Mouse (Mus musculus) embryo, embryonic 9.5 days (tissue): ENCODE measurements at regions not wholly inside any gene's neighbourhood (a gene's known extent, or its start where the extent isn't known, plus 50 kb on each side); places are given as distances from the start of the nearest gene placed in this dataset.
A peak's percentile ranks its signal among the peaks of the same experiment; 100 is the strongest.
"Not testable (repeated sequence)": the region's sequence is repeated elsewhere in the genome, so short reads cannot be mapped to it uniquely, and the experiment has no call there.

ENCODE experiments used
- DNase-seq: peaks from one replicate; pipeline ENCODE4 v3.0.0-alpha.2; 2017; ENCODE audit errors: extremely low spot score

DNA sequence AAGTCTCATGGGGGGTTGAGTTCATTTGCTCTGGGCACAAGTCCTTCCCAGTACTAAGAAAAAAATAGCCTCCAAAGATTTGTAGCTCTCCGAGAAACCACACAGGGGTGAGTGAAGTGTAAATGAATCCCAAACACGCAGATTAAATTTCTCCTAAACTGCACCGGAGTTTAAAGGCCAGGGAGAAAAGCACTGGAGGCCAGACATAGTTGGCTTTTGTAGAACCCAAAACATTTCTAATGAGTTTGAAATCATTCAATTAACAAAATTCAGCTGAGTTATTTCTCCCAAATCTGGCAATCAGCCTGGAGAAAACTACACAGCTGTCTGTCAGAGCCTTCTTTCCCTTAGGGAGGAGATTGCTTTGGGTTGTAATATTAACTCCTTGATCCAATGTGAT lies 166.2 kb upstream of the Cdkn3 start:
- no peak for DNase-seq

DNA sequence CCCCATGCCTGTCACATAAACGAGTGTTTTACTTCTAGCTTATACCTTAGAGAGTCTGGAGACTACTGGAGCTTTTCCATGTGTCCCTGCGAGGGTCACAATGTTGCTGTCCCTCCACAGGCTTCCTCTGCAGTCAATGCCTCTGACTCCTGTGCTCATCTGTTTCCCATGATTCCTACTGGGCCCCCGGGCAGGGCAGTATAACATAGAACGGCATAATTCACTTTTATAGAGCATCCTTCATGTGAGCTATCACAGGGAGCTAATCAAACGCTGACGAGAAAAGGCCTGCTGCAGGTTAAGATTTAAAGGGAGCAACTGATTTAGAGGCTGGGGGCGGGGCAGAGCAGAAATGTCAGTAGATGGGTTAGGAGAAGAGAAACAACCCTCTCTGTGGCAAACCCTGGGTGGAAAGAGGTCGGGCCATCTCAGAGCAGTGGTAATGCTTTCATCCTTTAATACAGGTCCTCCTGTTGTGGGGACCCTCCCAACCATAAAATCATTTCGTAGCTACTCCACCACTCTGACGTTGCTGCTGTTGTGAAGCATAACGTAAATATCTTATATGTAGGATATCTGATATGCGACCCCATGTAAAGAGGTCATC lies 168.5 kb upstream of the Cdkn3 start:
- no peak for DNase-seq

DNA sequence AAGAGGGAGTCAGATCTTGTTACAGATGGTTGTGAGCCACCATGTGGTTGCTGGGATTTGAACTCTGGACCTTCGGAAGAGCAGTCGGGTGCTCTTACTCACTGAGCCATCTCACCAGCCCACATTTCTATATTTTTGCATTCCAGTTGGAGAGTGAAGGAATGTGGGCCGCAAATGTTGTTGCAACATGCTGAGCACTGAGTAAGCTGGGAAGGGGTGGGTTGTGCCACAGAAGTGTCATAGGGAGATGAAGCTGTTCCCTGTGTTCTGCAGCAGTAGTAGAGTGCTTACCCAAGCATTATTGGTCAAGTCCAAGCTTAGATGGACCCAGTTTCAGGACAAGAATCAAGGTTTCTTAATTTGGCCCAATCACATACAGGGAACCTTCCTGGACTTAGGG lies 169.1 kb upstream of the Cdkn3 start:
- no peak for DNase-seq

DNA sequence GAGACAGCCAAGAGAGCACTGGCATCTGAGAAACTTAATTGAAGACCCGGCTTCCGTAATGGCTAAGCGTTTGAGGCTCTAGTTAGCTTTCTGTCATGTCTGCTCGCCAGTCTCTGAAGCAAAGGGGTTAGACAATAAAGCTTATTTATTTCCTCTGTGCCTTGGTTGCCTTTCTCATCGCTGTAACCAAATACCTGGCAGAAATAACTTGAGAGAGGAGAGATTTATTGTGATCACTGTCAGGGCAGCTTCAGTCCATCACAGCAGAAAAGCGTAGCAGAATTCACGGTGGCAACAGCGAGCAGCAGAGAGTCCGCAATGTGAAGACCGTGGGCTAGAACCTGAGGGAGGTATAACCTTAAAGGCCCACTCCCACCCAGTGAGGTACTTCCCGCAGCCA lies 174.2 kb upstream of the Cdkn3 start:
- no peak for DNase-seq

DNA sequence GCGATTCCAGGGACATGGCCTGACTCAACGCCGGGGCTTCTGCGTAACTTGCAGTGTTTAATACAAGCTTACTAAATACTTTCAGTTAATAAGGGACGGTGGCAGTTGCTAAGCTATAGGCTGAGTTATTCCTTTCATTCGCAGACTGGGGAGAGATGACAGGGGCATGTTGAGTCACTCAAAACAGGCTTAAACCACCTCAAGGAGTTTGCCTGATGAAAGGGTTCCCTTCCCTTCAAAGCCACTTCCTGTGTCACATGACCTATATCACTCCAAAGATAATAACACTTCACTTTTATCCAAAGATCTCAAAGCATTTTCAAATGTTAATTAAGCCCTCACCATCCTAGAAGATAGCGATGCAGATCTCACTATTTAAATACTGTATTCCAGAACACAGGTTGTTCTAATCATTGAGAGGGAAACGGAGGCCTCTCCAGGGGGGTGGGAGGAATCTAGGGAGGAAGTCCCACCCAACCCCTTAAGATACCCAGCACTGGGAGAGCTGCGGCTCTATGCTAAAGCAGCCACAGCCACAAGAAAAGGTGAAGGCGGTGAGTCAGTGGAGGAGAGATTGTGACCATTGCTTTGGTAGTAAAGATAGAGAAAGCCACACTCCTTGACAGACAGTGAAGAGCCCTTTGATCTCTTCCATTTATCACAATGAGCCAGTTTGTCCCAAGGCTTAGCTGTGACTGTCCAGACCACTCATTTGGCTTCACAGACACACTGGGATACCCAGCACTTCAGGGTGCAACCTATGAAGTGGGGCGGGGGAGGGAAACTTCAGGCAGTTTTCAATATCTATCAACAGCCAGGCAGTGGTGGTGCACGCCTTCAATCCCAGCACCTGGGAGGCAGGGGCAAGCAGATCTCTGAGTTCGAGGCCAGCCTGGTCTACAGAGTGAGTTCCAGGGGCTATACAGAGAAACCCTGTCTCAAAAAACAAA lies 182.0 kb upstream of the Cdkn3 start:
- no peak for DNase-seq

DNA sequence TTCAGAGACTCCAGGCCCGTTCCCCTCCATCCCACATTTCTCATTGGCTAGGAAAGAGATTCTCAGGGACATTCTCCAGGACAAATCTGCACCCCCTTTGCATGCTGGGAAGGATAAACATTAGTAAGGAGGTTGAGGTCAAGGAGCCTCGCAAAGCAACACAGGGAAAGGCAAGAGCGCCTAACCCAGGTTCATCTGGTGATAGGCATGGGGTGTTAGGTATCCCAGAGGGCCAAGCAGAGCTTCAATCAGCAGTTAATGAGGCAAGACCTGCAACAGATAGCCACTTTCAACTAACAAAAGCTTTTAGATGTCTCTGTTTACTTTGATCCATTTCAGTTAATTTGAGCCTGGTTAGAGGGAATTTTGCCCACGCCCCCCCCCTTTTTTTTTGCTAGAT lies 184.5 kb upstream of the Cdkn3 start:
- peak; percentile 41 for DNase-seq

DNA sequence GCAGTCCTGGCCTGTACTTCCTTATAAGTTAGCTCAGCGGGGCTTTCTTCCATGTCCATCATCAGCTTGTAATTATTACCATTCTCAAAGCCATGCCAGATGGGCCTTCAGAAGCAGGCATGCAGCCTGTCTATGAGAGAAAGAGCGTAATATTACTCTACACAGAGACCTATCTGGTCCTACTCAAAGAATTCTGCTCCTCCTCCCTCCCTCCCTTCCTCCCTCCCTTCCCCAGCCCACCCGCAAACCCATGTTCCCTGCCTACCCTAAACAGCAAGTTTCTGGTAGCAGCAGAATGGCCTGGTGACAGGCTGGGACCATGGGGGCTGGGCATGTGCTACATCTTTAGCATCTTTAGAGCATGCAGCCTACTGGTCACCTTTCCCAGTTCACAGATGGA lies 184.9 kb upstream of the Cdkn3 start:
- DNase-seq: no peak

DNA sequence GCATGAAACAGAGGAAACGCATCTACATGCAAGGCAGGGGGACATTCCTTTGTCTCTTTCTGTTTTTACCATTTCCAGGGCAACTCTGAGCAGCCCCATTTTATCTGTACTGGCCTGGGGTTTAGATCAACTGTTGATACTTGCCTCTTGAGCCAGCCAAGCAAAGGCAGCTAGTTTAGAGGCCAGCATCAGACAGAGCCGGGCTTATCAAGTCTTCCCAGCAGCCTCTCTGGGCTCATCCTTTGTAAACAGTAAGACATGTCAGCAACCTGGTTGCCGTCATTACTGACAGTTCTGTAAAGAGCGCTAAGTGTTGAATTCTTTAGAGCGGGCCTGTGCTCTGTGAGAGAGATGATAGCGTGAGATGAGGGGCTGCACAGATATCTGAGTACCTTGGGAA lies 182.9 kb upstream of the Bmp4 start:
- no peak for DNase-seq

DNA sequence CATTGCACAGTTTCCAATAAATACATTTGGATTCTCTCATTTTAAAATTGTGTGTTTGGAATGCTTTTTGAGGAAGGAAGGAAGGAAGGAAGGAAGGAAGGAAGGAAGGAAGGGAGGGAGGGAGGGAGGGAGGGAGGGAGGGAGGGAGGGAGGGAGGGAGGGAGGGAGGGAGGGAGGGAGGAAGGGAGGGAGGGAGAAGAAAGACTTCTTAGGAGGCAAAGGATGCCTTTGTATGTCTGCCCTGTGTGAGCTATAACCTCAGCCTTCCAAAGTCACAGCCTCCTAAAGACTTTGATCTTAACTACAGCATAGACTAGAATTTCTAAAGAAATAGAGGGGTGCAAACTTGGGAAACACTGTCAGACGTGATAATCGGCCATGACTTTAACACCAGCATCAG lies 182.5 kb upstream of the Bmp4 start:
- not testable (repeated sequence) for DNase-seq

DNA sequence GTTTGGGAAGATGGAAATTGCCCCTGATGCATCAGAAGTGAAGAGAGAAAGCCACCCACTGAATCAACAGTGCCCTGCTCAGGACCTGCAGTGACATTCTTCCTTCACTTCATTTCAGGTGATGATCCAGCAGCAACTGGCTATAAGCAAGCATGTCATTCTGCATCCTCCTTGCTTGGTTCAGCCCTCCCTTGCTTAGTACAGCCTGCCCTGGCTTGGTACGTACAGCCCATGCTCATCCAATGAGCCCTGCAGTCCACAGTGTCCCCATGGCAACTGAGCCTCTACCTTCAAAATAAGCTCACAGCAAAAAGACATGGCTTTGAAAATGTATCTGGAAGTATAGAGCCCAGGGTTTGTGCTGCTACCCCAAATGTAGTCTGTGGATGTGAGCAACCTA lies 181.4 kb upstream of the Bmp4 start:
- DNase-seq: no peak

DNA sequence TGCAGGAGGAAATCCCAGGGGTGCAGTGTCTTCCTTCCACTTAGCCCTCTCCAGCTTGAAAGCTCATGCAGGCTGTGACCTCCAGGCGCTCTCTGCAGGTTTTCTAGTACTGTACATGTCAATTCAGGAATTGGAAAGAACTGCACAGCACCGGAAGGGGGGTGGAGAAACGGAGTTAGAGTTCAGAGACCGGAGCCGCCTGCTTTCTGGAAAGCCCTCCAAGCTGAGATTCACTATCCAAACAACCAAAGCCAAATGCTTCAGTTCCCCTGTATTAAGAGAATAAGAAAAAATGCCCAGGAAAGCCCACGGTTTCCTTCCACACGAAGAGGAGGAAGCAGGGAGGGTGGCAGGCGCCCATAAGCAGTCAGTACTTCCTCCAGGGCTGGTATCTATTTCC lies 178.8 kb upstream of the Bmp4 start:
- DNase-seq: no peak

DNA sequence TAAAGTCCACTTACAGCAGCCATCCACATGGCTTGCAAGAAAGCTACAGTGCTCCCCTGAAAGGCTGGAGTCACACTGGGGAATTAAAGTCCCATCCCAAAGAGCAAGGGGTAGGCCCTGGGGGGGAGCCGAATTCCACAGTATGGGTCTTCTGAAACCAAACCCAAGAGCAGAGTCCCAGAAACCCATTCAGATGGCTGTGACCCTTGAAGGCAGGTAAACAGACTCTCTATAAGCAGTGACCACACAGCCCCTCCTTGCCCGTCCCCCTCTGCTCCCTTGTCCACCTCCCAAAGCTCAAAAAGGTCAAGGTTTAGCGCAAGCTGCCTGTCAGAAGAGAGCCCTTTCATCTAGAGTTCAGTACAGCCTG lies 176.9 kb upstream of the Bmp4 start:
- no peak for DNase-seq

DNA sequence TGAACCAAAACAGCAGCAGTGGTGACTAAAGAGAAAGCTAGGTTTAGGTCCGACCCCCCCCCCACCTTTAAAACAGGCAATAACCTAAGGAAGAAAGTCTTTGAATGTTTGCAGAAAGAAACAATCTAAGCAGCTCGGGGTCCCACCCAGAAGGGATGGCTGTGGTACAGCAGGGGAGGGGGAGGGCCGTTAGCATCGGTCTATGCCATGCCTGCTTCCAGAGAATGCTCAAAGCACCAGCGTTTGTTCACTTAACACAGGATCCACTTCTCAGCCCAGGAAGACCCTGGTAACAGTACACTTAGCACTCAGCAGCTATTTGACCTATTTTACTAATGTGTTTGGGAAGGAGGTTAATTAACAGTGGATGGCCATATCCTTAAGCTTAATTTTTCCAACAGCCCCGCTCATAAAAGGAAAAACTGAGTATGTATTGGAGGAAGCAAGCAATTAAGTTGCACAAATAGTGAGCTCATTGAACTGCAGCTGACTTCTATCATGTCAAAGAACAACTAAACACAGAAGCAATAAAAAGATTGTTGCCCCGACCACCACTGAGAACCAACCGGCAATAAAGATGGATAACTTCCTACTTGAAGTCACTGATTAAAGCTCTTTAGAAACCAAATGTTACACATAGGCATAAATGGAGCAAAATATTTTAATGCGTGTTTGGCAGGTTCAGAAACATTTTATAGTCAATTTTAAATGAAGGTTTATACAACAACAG lies 176.4 kb upstream of the Bmp4 start:
- DNase-seq: no peak

DNA sequence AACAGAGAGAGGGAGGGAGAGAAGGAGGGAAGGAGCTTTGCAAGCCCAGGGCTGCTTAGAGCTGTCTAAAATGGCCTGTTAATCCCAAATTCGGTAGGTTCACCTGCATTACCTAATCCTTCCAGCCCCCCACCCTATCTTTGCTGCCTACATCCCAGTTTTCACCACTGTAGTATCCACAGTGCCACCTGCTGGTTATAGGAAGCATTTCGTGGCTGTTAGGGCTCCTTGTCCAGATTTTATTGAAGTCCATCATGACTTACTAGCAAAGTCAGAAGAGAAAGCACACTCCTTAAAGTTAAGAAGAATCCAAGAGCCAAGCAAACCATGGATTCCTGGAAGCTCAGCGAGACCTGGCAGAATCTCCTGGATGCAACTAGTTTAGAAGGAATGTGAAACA lies 174.5 kb upstream of the Bmp4 start:
- DNase-seq: peak; percentile 53

DNA sequence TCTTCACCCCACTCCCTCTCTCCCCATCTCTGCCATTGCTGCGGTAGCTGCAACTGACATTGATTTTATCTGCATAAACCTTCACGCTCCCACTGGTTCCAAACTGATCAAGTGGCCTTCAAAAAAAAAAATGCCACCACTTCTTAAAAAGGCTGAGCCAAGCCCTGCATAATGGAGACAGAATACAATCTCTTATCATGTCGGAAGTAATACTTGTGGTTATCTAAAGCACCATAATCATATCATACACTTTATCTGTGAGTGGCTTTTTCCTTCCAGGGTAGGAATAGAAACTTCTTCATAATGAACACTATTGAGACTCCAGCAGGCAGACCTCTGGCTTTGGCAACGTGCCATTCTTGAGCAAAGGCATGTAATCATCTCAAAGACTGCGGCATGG lies 171.5 kb upstream of the Bmp4 start:
- no peak for DNase-seq

DNA sequence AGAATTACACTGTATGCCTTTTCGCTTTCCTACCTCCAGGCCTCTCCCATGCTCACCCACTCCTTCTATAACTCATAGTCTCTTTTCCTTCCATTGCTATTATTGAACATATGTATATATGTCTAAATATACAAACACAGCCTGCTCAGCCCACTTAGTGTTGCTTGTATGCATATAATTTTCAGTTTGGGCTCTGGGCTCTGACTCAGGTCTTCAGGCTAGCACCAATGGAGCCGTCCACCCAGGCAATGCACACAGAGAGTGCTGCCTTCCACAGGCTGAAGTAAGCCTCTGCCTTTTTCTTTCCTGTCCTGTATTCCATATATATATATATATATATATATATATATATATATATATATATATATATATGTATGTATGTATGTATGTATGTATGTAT lies 162.8 kb upstream of the Bmp4 start:
- DNase-seq: no peak

DNA sequence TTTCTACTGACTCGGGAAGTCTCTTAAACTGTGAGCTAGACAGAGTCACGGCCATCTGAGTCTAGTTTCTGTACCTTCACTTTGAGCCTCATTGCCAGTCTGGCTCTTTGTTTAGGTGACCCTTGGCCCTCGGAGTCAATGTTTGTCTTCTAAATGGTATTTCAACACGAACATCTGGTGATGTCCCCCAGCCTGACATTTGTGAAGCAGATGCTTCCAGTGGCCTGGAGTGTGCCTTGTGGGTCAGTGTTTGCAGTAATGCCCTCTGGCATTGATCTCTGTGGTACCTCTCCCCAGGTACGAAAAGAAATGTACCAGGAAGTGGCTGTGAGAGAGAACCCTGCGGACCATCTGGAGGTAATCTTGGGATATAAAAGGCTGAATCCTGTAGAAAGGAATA lies 155.7 kb upstream of the Bmp4 start:
- DNase-seq: peak; percentile 50

DNA sequence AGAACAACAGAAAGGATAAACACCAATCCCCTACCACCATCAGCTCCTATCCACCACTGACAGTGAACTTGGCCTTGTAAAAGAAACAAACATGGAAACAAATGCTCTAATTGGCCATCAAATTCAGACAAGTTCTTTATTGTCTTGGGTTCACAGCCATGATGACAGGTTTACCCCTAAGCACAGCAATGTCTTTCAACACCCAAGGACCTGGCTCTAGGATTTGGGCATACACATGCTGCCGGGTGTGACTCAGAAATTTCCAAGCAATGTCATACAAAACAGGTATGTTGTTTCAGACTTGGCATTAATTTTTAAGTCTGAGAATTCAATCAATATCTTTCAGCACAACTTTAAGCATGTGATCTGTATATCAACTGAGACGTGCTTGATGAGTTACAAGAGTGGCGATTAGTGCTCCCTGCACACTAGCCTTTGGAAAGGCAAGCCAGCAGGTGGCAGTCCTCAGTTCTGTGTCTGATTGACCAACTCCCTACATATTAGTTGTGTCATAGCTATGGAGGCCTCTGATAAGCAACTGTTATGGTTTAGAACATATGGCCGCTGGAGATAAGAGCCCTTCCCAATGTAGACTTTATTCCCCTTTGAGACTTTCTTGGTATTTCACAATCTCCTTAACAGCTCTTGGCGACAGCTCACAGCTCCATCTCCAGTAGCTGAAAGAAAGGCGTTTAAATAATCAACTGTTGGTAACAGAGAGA lies 149.2 kb upstream of the Bmp4 start:
- DNase-seq: no peak

DNA sequence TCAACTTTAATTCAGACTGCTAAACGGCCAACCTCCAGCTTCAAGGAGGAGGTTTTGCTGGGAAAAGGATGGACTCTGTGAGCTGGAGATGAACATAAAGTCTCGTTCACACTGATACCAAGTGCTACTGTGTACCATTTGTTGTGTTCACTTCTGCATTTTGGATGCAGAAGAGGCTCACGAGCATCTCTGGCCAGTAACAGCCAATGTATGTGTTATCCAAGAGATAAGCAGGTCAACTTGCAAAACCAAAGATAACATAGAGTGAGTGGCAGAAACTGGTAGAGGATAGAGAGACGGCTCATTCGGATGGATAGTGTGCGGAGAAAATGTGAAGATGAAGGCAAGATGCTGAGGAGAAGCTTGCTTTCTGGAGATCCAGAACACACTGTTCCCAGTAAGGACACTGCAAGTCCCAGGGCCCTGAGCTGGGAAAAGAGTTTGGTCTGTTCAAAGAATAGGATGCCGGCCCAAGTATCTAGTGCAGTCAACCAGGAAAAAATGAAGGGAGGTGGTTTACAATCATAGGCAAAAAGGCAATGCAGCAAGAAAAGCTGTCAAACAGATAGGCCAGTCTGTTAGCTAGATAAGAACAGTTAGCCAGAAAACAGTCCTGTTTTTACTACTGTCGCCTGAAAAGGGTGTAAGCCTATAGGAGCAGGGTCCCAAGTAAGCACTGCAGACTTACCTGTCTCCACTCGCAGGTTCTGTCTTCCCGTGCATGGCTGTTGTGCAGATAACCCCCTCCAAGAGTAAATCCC lies 145.7 kb upstream of the Bmp4 start:
- no peak for DNase-seq

DNA sequence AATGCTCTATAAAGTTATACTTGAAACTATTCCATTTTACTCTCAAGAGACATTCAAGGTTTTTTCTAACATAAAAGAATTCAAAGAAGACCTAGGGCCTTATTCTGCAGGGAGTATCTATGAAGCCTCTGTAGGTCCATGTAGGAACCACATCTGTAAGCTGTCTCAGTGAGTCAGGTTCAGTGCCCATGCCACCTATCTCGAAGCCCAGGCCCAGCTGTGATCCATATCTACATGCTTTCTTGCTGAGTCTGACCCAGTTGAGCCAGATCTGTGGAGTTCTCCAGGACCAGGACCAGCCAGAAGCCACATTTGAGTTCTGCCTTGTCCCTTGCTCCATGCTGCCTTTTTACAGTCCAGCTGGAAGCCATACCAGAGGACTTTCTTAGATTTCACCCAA lies 142.2 kb upstream of the Bmp4 start:
- no peak for DNase-seq

DNA sequence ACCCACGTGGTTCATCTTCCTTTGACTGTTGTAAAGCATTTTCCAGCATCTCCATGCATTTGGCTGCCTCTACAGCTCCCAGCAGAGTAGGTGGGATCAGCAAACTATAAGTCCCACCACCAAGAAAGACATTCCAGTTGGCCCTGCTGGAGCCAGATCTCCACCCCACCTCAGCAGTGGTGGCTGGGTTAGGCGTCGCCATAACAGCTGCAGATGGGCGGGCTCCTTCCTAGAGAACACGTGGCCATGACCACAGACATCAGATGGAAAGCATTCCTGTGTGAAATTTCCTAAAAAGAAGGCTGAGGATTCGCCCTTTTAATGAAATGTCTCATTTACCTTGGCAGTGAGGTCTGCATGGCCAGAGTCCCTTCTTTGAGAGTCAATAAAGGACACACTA lies 140.0 kb upstream of the Bmp4 start:
- DNase-seq: no peak
